Mouse (Mus musculus): Measurements from ENCODE around the gene Gipc2.

Gene Gipc2

GRCm38 (mm10) chr3:152113496-152113895 lies 52.5 kb downstream of the Gipc2 start:
- no peak for DNase-seq

GRCm38 (mm10) chr3:152112664-152113063 lies 53.4 kb downstream of the Gipc2 start:
- no peak for DNase-seq

- no peak for DNase-seq
Measured at GRCm38 (mm10) chr3:152111482-152111881, 54.5 kb downstream of the Gipc2 start.

- DNase-seq, result peak; percentile 84
Measured at GRCm38 (mm10) chr3:152111081-152111480, 54.9 kb downstream of the Gipc2 start.

GRCm38 (mm10) chr3:152109260-152109587 lies 56.8 kb downstream of the Gipc2 start:
- no peak for DNase-seq

- DNase-seq, result no peak
Measured at GRCm38 (mm10) chr3:152108560-152109259, 57.3 kb downstream of the Gipc2 start.

- no peak for DNase-seq
Measured at GRCm38 (mm10) chr3:152108003-152108395, 58.0 kb downstream of the Gipc2 start.

GRCm38 (mm10) chr3:152107149-152108002 lies 58.7 kb downstream of the Gipc2 start:
- no peak for DNase-seq

GRCm38 (mm10) chr3:152106225-152107148 lies 59.5 kb downstream of the Gipc2 start:
- peak; percentile 54 for DNase-seq

- DNase-seq, result peak; percentile 84
Measured at GRCm38 (mm10) chr3:152105341-152105740, 60.7 kb downstream of the Gipc2 start.

- DNase-seq, result no peak
Measured at GRCm38 (mm10) chr3:152103381-152103780, 62.6 kb downstream of the Gipc2 start.

- no peak for DNase-seq
Measured at GRCm38 (mm10) chr3:152101459-152101858, 64.6 kb downstream of the Gipc2 start.

GRCm38 (mm10) chr3:152100119-152100818 lies 65.8 kb downstream of the Gipc2 start:
- no peak for DNase-seq

- no peak for DNase-seq
Measured at GRCm38 (mm10) chr3:152095030-152095429, 71.0 kb downstream of the Gipc2 start.

- no peak for DNase-seq
Measured at GRCm38 (mm10) chr3:152092385-152093057, 73.5 kb downstream of the Gipc2 start.

- peak; percentile 22 for DNase-seq
Measured at GRCm38 (mm10) chr3:152089178-152089577, 76.9 kb downstream of the Gipc2 start.

GRCm38 (mm10) chr3:152081381-152081780 lies 84.6 kb downstream of the Gipc2 start:
- no peak for DNase-seq

GRCm38 (mm10) chr3:152076088-152076487 lies 89.9 kb downstream of the Gipc2 start:
- DNase-seq, result no peak

- DNase-seq, result no peak
Measured at GRCm38 (mm10) chr3:152069001-152069400, 97.0 kb downstream of the Gipc2 start.

- DNase-seq, result no peak
Measured at GRCm38 (mm10) chr3:152068311-152068710, 97.7 kb downstream of the Gipc2 start.

- no peak for DNase-seq
Measured at GRCm38 (mm10) chr3:152066696-152067095, 99.3 kb downstream of the Gipc2 start.

- no peak for DNase-seq
Measured at GRCm38 (mm10) chr3:152065806-152066205, 100.2 kb downstream of the Gipc2 start.
